Mouse (Mus musculus) bone marrow macrophage, adult 2 months (primary cell): ENCODE data around the gene Acsl5. TPM values are rescaled to one million over a fixed set of nuclear protein-coding genes. Genes with fewer than 3 reads are reported as not detected.

Source experiments
- H3K27ac ChIP-seq: 2 replicates; pipeline ENCODE4 v1.5.1; 2012; ENCODE audit warnings: low read depth, low read length; ENCODE audit not compliant: insufficient read depth
- H3K4me1 ChIP-seq: 2 replicates; pipeline ENCODE4 v1.6.1; 2012; ENCODE audit warnings: low read length; ENCODE audit not compliant: control insufficient read depth, insufficient read depth
- H3K4me3 ChIP-seq: 2 replicates; pipeline ENCODE4 v1.5.1; 2012; ENCODE audit warnings: mild to moderate bottlenecking, low read length, moderate library complexity; ENCODE audit not compliant: insufficient read depth
- CTCF ChIP-seq: IDR thresholded peaks from 2 replicates; pipeline ENCODE4 v1.5.1; 2012; ENCODE audit warnings: low read depth, mild to moderate bottlenecking, low read length, moderate library complexity
- POLR2A ChIP-seq: IDR thresholded peaks from 2 replicates; pipeline ENCODE4 v1.6.1; 2012; ENCODE audit warnings: mild to moderate bottlenecking, low read depth, low read length, borderline replicate concordance
- polyA plus RNA-seq: library from polyadenylated mRNA; stranded (reverse); fragments of >200 nt; gene quantifications from 2 replicates; pipeline ENCODE4 v1.2.4, GENCODE M21; 2012; ENCODE audit not compliant: missing spikeins, insufficient read depth, insufficient read length

Acsl5 gene
- 65.3 and 84.9 TPM in 2 replicates for polyA plus RNA-seq

DNA sequence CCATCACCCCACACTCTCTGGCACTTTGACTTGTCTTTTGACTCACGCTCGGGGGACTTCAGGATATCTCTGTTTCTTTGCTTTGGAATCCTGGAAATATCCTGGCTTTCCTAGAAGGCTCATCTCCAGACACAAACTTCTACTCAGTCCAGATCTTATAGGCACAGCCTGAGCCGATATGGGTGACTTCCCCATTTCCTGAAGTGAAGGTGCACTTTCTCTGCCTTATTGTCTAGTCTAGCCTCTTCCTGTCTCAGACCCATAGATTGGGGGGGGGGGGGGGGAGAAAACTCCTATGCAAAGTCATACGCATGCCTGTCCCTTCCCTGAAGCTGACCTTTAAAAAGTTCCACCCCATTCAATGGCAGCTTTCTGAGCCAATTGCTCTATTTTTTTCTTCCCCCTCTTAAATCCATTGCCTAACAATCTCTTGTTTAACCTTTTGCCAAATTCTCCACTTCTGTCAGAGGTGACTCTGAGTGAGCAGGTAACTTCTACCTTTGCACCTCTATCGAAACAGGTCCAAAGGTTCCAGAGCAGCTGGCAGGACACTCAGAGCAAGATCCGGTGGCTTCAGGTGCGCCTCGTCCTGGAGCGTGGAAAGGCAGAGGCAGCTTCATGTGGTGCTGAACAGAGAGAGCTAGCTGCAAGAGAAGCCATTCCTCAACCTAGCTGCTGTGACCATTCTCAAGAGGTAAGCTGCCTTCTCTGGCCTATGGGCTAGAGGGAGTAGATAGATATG, at the start of gene Acsl5:
Acsl5 (plus strand) TSS at position 556 of the 742 bp plus-strand sequence.
- TF ChIP-seq POLR2A = no peak
- TF ChIP-seq CTCF = no peak
- no peak within 1 kb of the TSS for H3K27ac ChIP-seq
- no peak within 1 kb of the TSS for H3K4me3 ChIP-seq
- peaks cover 9% of the 10 kb centered on the region for H3K4me1 ChIP-seq

DNA sequence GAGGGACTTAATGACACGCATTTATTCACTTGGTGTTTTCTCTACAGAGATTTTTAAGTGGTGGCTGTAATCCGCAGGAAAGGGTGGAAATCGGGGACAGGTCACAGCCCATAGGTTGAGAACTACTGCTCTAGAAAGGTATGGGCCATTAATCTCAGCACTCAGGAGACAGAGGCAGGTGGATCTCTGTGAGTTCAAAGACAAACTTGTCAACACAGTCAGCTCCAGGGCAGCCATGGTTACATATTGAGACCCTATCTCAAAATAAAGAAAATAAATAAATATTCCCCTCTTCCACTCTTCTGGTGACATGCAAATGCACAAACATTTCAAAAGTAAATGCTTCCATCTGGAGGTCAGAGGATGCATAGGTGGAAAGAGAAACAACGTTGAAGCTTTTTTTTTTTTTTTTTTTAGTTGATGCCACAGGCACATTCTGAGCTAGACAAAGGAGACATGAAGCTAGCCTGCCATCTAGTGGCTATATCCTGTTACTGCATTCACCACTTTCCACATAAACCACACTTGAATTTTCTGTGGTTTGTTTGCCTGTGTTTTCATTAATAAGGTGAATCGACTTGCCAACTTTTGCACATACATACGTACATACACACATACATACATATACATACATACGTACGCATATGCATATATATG, 45.1 kb upstream of the Acsl5 start:
- Histone ChIP-seq H3K4me1 (no peaks in the 10 kb centered on the region), H3K27ac (no peak overlapping the region), H3K4me3 (no peak overlapping the region)
- no peak for TF ChIP-seq POLR2A
- TF ChIP-seq CTCF = no peak

DNA sequence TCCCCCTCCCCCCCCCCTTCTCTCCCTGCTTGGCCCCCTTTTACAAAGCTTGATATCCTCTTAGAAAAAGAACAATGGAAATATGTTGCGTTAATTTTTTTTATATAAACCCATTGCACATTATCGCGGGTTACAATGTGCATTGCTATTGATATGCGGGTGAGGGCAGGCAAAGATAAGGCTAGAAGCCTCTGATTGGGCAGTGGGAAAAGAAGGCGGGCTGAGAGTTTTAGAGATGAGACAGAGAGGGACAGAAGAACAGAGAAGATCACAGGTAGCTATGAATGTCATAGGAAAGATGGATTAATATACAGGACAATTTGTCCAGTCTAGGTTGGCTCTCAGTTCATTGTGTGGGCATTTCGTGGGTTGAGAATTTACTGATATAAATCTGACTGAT, 44.5 kb upstream of the Acsl5 start:
- Histone ChIP-seq H3K4me1 (no peaks in the 10 kb centered on the region), H3K27ac (no peak overlapping the region), H3K4me3 (no peak overlapping the region)
- no peak for TF ChIP-seq CTCF
- no peak for TF ChIP-seq POLR2A

DNA sequence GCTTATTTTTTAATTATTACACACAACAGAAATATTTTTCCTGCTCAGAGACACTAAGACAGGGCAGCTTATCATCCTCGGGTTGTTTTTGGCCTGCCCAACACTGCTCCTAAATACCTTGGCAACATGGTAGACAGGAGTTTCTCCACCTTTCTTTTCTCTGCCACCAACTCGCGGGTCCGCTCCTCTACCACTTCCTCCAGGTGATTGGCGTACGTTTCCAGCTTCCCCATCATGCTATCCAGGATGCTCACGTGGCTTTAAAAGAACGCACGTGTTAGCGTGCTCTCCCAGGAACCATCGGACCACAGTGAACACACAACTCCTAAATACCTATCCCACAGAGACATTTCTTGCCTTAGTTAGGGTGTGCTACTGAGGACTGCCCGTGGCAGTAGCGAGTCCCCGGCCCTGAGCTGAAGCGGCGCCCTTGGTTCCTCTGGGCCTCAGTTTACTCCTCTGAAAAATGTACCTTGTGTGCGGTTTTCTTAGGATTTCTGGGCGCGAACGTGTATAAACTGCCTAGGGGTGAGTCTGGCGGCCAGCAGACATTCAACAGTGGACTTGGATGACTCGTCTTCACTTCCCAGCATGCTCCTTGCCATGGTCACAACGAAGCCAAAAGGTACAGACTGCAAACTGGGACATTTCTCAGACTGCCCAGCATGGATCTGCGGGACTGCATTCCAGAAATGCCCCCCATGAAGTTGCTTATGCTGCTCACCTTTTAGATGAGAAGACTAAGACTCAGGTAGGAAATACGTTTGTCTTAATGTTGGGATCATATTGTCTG, 43.8 kb upstream of the Acsl5 start:
- Histone ChIP-seq H3K27ac (no peak overlapping the region), H3K4me3 (no peak overlapping the region)

DNA sequence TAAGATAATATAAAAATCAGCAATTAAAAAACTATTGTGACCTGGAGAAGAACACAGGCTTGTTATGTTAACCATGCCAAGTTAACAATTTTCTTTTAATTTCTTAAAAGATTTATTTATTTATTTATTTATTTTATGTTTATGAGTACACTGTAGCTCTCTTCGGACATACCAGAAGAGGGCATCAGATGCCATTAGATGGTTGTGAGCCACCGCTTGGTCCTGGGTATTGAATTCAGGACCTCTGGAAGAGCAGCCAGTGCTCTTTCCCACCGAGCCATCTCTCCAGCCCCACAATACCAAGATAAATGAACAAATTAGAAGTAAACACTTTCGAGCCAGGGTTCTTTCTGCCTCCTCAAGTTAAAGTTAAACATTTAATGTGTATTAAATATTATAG, 43.1 kb upstream of the Acsl5 start:
- TF ChIP-seq CTCF (no peak), POLR2A (no peak)
- H3K4me3 ChIP-seq = no peak overlapping the region
- H3K27ac ChIP-seq = no peak overlapping the region
- H3K4me1 ChIP-seq = no peaks in the 10 kb centered on the region

More for the DNA sequence above, 43.8 kb upstream of the Acsl5 start:
- TF ChIP-seq POLR2A (no peak), CTCF (no peak)
- no peaks in the 10 kb centered on the region for H3K4me1 ChIP-seq

DNA sequence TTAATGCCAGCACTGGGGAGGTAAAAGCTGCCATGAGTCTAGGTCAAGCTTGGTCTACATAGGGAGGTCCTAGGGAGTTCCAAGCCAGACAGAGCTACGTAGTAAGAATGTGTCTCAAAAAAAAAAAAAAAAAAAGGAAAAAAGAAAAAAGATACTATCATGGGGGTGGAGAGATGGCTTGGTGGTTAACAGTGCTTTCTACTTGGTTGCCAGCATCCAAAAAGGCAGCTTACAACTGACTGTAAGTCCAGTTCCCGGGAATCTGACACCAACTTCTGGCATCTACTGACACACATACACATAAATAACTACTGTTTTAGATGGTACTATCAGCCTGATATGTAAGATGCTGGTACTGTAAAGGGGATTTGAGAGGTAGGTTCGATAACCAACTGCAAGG, 42.7 kb upstream of the Acsl5 start:
- TF ChIP-seq CTCF (no peak), POLR2A (no peak)
- Histone ChIP-seq H3K4me3 (no peak overlapping the region), H3K27ac (no peak overlapping the region), H3K4me1 (no peaks in the 10 kb centered on the region)

DNA sequence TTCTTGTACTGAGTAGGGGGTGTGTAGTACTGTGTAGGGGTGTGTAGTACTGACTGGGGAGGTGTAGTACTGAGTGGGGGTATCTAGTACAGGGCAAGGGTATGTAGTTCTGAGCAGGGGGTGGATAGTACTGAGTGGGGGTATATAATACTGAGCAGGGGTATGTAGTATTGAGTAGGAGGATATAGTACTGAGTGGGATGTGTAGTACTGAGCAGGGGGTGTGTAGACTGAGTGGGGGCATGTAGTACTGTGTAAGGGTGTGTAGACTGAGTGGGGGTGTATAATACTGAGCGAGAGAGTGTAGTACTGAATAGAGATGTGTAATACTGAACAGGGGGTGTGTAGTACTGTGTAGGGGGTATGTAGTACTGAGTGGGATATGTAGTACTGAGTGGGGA, 40.0 kb upstream of the Acsl5 start:
- H3K27ac ChIP-seq = no peak overlapping the region
- H3K4me1 ChIP-seq = no peaks in the 10 kb centered on the region
- no peak overlapping the region for H3K4me3 ChIP-seq
- TF ChIP-seq POLR2A = no peak
- TF ChIP-seq CTCF = no peak

DNA sequence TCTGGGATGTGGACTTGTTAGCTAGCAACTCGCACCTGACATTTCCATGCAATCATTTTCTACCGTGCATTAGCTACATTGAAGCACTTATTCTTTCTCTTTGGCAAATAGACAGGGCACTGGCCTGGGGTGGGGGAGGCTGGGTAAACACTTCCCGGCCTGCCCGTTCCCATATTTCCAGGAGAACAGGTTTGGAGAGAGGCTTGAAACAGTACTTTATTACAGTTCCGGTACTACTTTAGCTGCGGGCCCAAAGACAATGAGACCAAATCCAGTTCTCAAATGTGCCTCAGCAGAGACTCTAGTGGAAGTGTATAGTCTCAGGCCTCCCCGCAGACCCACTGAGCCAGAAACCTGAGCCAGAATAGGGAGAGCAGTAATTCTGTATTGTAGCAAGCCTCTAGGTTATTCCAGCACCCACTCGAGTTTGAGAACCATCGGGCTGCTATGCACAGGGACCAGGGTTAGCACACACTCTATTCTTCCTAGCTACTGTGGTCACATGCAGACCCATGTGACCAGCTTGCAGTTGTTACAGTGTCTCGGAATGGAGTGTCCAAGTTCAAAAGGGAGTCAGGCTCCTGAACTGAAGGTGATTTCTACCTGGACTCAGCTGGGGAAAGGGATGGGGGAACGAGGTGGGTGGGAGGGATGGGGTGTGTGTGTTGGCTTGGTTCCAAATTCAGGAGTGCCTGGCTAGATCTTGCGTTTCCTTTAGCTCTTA, 38.0 kb upstream of the Acsl5 start:
- H3K4me1 ChIP-seq = peaks cover 2% of the 10 kb centered on the region; the same call in 1 of the 2 replicates
- H3K4me3 ChIP-seq = no peak overlapping the region
- TF ChIP-seq CTCF (no peak), POLR2A (no peak)
- no peak overlapping the region for H3K27ac ChIP-seq

DNA sequence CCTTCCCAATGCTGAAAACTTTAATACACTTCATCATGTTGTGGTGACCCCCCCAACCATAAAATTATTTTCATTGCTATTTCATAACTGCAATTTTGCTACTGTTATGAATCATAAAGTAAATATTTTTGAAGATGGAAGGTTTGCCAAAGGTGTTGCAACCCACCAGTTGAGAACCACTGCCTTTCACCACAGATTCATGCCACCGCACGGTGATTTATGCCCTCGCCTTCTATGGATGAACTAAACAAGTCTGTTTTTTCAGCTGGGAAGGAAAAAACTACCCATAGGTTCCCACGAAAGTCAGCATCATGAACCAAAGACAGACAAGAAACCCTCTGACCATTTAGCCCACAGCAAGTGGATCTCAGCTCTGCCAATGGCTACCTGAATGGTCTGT, 34.9 kb upstream of the Acsl5 start:
- H3K27ac ChIP-seq = no peak overlapping the region
- peaks cover 2% of the 10 kb centered on the region; the same call in 1 of the 2 replicates for H3K4me1 ChIP-seq
- H3K4me3 ChIP-seq = no peak overlapping the region
- TF ChIP-seq CTCF (no peak), POLR2A (no peak)
